Mouse (Mus musculus): ENCODE results near the gene Aff4. TPM values are rescaled to one million over a fixed set of nuclear protein-coding genes. Genes with fewer than 3 reads are reported as not detected.
"Not testable (repeated sequence)": the region's sequence is repeated elsewhere in the genome, so short reads cannot be mapped to it uniquely, and the experiment has no call there.

The Aff4 gene
- 31.2 and 38.7 TPM in 2 replicates for polyA plus RNA-seq (2015; fragmentation: Nextera tagmentation; extraction: Ambion mirVana)

DNA sequence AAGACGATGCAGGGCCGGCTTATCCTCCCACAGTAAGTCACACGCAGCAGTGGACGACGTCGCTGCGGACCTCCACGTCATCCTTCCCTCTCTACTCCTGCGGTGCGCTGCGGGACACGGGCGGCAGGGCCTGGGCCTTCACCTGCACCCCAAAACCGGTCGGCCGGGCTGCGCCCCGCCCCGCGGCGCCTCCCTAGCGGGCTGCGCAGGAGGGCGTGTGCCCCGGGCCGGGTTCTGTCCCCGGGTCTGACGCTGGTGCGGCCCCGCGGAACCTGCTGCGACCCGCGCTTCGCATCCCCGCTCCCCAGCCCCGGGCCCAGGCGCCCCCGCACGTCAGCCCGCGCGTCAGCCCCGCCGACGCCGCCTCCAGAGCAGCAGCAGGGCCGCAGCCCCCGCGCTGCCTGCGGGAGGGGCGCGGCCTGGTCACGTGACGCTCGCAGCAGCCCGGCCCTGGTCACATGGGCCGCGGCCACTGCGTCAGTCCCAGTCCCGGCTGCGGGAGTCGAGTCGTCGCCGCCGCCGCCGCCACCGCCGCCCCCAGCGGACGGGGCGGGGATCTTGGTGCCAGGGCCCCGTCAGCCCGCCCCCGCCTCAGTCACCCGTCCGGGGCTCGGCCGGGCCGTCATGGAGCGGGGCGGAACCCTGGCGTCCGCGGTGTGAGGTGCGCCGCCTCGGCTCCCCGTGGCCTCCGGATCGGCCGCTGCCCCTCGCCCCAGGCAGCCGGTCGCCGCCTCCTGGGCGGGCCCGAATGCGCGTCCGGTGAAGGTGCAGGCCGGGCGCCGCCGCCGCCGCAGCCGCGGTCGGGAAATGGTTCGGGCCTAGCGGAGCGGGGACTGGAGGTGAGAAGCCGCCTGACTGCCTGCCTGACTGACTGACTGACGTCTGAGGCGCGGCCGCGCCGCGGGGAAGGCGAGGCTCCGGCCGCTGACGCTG lies at the start of gene Aff4:
TSS of gene Aff4 (plus strand) at position 543 of the 933 bp plus-strand sequence.
- H3K36me3 ChIP-seq: peaks cover 10% of the 10 kb centered on the region
- WGBS: under 1% methylated on average over 121 of the region's 127 CpGs
- peak; percentile 92 for ATAC-seq (ENCODE audit: extremely low read depth, insufficient number of reproducible peaks, low FRiP score, low TSS enrichment)
- H3K27me3 ChIP-seq (replicated peaks): no peaks in the 10 kb centered on the region
- H3K9me3 ChIP-seq: no peaks in the 10 kb centered on the region
- peak within 1 kb of the TSS; percentile 99 for H3K27ac ChIP-seq (replicated peaks)
- peaks cover 30% of the 10 kb centered on the region for H3K4me1 ChIP-seq
- H3K4me2 ChIP-seq: peak within 1 kb of the TSS; percentile 92
- peak within 1 kb of the TSS; percentile 99 for H3K9ac ChIP-seq
- H3K4me3 ChIP-seq: peak within 1 kb of the TSS; percentile 95

DNA sequence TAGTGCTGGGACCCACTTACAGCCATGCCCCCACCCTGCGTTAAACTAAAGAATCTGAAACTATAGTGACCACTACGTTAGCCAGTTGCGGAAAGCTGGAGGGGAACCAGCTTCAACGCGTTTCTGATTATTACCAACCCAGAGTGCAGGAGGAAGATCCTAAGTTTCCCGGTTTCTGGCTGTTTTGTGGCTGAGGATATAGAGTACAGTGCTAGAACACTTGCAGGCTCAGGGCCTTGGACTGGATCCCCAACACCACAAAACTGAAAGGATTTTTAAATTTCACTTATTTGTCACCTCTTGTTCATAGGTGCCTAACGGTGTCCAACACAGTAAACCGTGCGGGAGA lies 49.5 kb upstream of the Aff4 start:
- WGBS: 54% methylated on average over 9 of the region's 9 CpGs
- Histone ChIP-seq H3K27me3 (replicated peaks) (no peaks in the 10 kb centered on the region), H3K4me1 (peaks cover 41% of the 10 kb centered on the region), H3K4me3 (peak overlapping the region; percentile 98), H3K9me3 (no peaks in the 10 kb centered on the region), H3K9ac (peak overlapping the region; percentile 97), H3K36me3 (peaks cover 12% of the 10 kb centered on the region), H3K27ac (replicated peaks) (peak overlapping the region; percentile 99), H3K4me2 (peak overlapping the region; percentile 86)
- no peak for ATAC-seq (ENCODE audit: extremely low read depth, insufficient number of reproducible peaks, low FRiP score, low TSS enrichment)

DNA sequence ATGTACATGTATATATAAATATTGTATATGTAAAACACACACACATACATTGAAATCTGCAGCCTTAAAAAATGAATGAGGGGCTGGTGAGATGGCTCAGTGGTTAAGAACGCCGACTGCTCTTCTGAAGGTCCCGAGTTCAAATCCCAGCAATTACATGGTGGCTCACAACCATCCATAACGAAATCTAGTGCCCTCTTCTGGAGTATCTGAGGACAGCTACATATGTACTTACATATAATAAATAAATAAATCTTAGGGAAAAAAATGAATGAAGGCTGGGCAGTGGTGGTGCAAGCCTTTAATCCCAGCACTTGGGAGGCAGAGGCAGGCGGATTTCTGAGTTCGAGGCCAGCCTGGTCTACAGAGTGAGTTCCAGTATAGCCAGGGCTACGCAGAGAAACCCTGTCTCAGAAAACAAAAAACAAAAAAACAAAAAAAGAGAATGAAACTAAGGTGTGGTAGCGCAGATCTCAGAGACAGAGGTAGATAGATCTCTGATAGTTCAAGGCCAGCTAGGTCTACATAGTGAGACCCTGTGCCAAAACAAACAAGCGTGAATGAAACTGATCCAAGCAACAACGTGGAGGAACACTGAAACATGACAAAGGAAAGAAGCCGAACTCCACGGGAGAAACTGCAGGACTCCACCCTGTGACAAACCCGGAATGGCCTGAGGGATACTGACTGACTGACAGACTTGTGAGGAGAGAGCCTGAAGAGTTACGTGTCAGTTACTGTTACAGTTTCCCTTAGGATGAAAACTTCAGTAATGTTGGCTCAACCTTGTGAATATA lies 46.4 kb upstream of the Aff4 start:
- H3K36me3 ChIP-seq: no peaks in the 10 kb centered on the region
- no peaks in the 10 kb centered on the region for H3K27me3 ChIP-seq (replicated peaks)
- WGBS: 79% methylated on average over 14 of the region's 14 CpGs
- no peak overlapping the region for H3K4me2 ChIP-seq
- H3K4me1 ChIP-seq: peaks cover 40% of the 10 kb centered on the region
- H3K9ac ChIP-seq: no peak overlapping the region
- H3K27ac ChIP-seq (replicated peaks): no peak overlapping the region
- ATAC-seq (ENCODE audit: extremely low read depth, insufficient number of reproducible peaks, low FRiP score, low TSS enrichment): no peak
- H3K9me3 ChIP-seq: no peaks in the 10 kb centered on the region
- no peak overlapping the region for H3K4me3 ChIP-seq

DNA sequence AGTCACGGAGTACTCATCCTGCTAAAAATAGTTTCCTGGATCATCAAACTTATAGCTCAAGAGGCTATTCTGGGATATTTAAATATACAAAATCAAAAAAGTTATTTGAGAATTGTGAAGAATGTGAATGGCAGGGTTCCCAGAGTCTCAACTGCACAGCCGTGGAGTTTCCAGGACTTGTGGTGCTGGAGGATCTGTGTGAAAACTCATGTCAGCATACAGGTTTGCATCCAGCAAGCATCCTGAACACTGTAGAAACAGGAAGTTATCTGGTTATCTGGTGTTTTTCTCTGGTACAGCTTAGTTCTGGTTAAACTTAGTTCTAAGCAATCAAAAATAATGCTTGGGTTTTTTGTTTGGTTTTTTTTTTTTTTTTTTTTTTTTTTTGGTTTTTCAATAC lies 43.7 kb upstream of the Aff4 start:
- Histone ChIP-seq H3K9ac (no peak overlapping the region), H3K4me1 (peaks cover 41% of the 10 kb centered on the region), H3K4me2 (no peak overlapping the region), H3K36me3 (no peaks in the 10 kb centered on the region), H3K27me3 (replicated peaks) (no peaks in the 10 kb centered on the region), H3K4me3 (no peak overlapping the region), H3K9me3 (no peaks in the 10 kb centered on the region), H3K27ac (replicated peaks) (peak overlapping the region; percentile 95)
- ATAC-seq (ENCODE audit: extremely low read depth, insufficient number of reproducible peaks, low FRiP score, low TSS enrichment): no peak
- WGBS: 26% methylated on average over 2 of the region's 2 CpGs

DNA sequence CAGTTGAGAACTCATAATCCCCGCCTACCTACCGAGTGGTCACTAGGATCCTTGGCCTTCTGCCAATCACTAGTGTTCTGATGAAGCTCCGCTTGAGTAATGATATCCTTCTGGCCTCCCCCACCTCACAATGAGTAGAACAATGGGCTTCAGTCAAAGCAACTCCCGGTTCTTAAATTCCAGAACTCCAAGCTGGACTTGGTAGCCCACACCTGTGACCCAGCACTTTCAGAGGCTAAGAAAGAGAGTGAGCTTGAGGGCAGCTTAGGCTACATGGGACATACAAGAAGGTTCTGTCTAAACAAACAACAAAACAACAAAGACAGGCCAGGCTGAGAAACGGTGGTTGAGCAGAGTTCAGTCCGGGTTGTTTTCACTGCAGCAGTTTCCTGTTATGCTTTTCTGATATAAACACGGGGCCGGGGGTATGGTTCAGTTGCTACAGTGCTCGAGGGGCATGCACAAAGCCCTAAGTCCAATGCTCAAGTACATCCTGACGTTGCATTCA lies 43.0 kb upstream of the Aff4 start:
- 43% methylated on average over 10 of the region's 10 CpGs for WGBS
- no peak overlapping the region for H3K4me3 ChIP-seq
- no peak overlapping the region for H3K9ac ChIP-seq
- H3K27ac ChIP-seq (replicated peaks): peak overlapping the region; percentile 95
- H3K36me3 ChIP-seq: no peaks in the 10 kb centered on the region
- H3K4me1 ChIP-seq: peaks cover 41% of the 10 kb centered on the region
- no peak for ATAC-seq (ENCODE audit: extremely low read depth, insufficient number of reproducible peaks, low FRiP score, low TSS enrichment)
- no peaks in the 10 kb centered on the region for H3K9me3 ChIP-seq
- H3K4me2 ChIP-seq: no peak overlapping the region
- H3K27me3 ChIP-seq (replicated peaks): no peaks in the 10 kb centered on the region

DNA sequence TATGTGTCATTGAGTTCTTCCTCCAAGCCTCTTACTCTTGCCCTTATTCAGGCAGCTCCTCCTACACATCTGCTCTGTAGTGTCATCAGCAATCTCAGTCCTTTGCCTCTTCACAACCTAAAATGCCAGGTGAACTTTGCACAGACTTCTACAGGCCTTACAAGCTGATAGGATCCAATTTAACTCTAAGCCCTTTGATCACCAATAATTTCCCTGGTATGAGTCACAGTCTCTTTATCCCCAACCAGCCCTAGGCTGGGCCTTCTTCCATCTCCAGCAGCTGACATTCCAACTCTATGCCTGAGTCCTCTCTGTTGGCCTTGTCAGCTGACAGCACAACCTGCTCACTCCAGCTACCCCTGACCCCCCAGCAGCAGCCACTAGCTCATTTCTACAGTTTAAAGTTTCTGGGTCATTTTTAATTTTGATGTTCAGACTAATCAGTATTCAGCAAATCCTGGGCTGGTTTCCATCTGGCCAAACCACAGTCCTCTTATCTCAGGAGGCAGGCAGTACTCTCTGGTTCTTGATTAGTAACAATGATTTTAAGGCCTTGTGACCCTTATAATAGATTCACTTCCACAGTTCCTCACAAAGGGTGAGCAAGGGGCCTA lies 42.3 kb upstream of the Aff4 start:
- Histone ChIP-seq H3K27me3 (replicated peaks) (no peaks in the 10 kb centered on the region), H3K4me3 (no peak overlapping the region), H3K36me3 (no peaks in the 10 kb centered on the region), H3K9ac (peak overlapping the region; percentile 8; the same call in 1 of the 2 replicates), H3K27ac (replicated peaks) (peak overlapping the region; percentile 95), H3K4me1 (peaks cover 41% of the 10 kb centered on the region), H3K4me2 (0 out of 2 replicates have a peak overlapping the region, but pooled peaks have one; percentile 5), H3K9me3 (no peaks in the 10 kb centered on the region)
- ATAC-seq (ENCODE audit: extremely low read depth, insufficient number of reproducible peaks, low FRiP score, low TSS enrichment): 0 out of 2 replicates have a peak, but pooled peaks have one; percentile 61

DNA sequence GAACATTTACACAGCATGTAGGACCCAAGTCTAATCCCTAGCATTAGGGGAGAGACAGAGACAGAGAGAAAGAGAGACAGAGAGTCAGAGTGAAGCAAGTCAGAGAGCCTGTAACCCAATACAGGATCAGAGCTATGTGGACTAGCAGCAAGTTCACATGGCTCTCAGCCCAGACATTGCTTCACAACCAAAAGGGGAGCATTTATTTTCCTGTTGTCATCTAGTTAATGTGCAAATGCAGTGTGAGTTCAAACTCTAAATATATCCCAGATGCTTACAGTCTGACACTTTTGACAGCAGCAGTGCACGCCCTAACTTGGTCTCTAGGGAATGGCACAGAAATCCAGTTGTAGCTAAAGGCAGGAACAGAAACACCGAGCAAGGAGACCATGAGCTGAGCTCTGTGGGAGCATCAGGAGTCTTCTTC lies 41.7 kb upstream of the Aff4 start:
- Histone ChIP-seq H3K27me3 (replicated peaks) (no peaks in the 10 kb centered on the region), H3K4me1 (peaks cover 41% of the 10 kb centered on the region), H3K4me3 (no peak overlapping the region), H3K27ac (replicated peaks) (peak overlapping the region; percentile 95), H3K9me3 (no peaks in the 10 kb centered on the region), H3K9ac (peak overlapping the region; percentile 52), H3K36me3 (no peaks in the 10 kb centered on the region), H3K4me2 (peak overlapping the region; percentile 25; the same call in 1 of the 2 replicates)
- 16% methylated on average over 2 of the region's 2 CpGs for WGBS
- ATAC-seq (ENCODE audit: extremely low read depth, insufficient number of reproducible peaks, low FRiP score, low TSS enrichment): 0 out of 2 replicates have a peak, but pooled peaks have one; percentile 38

DNA sequence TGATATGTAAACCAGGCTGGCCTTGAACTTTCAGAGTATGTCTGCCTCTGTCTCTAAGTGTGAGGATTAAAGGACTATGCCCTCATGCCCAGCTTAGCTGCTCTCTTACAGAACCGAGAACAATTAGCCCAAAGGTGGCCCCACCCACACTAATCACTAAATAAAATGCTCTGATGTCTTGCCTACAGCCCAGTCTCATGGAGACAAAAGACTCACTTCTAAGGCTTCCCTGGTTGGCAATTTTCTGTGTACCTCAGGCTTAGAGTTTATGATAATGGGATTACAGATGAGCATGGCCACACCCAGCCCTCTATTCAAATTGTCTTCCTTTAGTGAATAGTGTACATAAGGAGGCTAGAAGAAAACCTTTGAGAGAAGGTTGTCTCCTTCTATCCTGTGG lies 39.2 kb upstream of the Aff4 start:
- Histone ChIP-seq H3K4me1 (peaks cover 44% of the 10 kb centered on the region), H3K36me3 (no peaks in the 10 kb centered on the region), H3K27me3 (replicated peaks) (no peaks in the 10 kb centered on the region), H3K9me3 (no peaks in the 10 kb centered on the region), H3K27ac (replicated peaks) (peak overlapping the region; percentile 33; the same call in 1 of the 2 replicates), H3K9ac (no peak overlapping the region), H3K4me2 (no peak overlapping the region), H3K4me3 (no peak overlapping the region)
- no peak for ATAC-seq (ENCODE audit: extremely low read depth, insufficient number of reproducible peaks, low FRiP score, low TSS enrichment)
- 53% methylated on average over 1 of the region's 1 CpGs for WGBS

DNA sequence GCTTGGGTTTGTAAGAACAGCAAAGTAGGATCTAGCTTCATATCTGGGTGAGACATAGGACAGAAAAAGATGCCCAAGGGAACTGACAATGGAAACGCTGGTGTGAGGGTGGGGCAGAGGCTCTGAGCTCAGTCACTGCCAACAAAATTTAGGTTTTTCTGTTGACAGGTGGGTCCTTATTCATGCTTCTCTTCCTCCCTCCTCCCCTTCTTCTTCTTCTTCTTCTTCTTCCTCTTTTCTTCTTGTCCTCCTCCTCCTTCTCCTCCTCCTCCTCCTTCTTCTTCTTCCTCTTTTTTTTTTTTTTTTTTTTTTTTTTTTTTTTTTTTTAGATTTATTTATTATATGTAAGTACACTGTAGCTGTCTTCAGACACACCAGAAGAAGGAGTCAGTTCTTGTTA lies 37.8 kb upstream of the Aff4 start:
- 71% methylated on average over 1 of the region's 1 CpGs for WGBS
- not testable (repeated sequence) for H3K36me3 ChIP-seq; H3K4me2 ChIP-seq; H3K27me3 ChIP-seq (replicated peaks); H3K27ac ChIP-seq (replicated peaks); H3K4me3 ChIP-seq; H3K9ac ChIP-seq; ATAC-seq (ENCODE audit: extremely low read depth, insufficient number of reproducible peaks, low FRiP score, low TSS enrichment); H3K9me3 ChIP-seq
- H3K4me1 ChIP-seq: peaks cover 35% of the 10 kb centered on the region

DNA sequence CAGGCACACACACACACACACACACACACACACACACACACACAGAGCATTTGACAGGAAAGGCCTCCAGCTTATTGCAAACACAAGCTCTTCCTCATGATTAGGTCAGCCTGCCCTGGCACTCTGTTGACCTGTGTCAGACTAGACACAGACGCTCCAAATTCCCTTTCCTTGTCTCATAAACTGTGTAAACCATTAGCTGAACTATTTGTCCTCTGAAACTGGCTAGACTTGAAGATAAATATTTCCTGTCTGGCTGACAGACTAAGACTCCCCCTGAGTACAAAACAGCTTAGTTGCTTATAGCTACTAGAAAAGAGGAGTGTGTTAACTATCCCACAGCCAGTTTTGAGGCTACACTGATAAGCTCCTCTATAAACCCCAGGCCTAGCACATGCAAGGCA lies 35.9 kb upstream of the Aff4 start:
- 18% methylated on average over 1 of the region's 1 CpGs for WGBS

DNA sequence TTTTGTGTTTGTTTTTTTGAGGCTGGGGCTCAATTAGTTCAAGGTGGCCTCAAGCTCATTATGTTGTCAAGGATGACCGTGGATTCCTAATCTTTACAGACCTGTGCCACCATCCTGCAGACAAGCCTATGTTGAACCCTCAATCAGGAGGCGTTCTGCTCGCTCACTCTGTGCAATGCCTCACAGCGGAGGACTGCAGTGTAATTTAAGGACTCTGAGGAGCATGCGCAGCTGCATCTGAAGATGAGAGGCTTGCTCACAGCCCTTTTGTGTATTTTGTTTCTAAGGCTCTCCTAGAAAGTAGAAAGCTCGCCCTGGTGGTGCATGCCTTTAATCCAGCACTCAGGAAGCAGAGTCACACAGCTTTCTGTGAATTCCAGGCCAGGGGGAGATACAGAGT lies 33.6 kb upstream of the Aff4 start:
- Histone ChIP-seq H3K4me1 (peaks cover 10% of the 10 kb centered on the region; the same call in 1 of the 2 replicates), H3K36me3 (no peaks in the 10 kb centered on the region), H3K9ac (0 out of 2 replicates have a peak overlapping the region, but pooled peaks have one; percentile 33), H3K27ac (replicated peaks) (no peak overlapping the region), H3K9me3 (no peaks in the 10 kb centered on the region), H3K27me3 (replicated peaks) (no peaks in the 10 kb centered on the region), H3K4me3 (no peak overlapping the region), H3K4me2 (no peak overlapping the region)
- 60% methylated on average over 6 of the region's 6 CpGs for WGBS
- no peak for ATAC-seq (ENCODE audit: extremely low read depth, insufficient number of reproducible peaks, low FRiP score, low TSS enrichment)

More for the DNA sequence above, 35.9 kb upstream of the Aff4 start:
- Histone ChIP-seq H3K4me1 (peaks cover 19% of the 10 kb centered on the region), H3K27ac (replicated peaks) (peak overlapping the region; percentile 25), H3K9ac (no peak overlapping the region), H3K9me3 (no peaks in the 10 kb centered on the region), H3K4me2 (no peak overlapping the region), H3K27me3 (replicated peaks) (no peaks in the 10 kb centered on the region), H3K4me3 (no peak overlapping the region), H3K36me3 (no peaks in the 10 kb centered on the region)
- ATAC-seq (ENCODE audit: extremely low read depth, insufficient number of reproducible peaks, low FRiP score, low TSS enrichment): no peak
